Mouse (Mus musculus): ENCODE results near the gene Acvrl1.

DNA sequence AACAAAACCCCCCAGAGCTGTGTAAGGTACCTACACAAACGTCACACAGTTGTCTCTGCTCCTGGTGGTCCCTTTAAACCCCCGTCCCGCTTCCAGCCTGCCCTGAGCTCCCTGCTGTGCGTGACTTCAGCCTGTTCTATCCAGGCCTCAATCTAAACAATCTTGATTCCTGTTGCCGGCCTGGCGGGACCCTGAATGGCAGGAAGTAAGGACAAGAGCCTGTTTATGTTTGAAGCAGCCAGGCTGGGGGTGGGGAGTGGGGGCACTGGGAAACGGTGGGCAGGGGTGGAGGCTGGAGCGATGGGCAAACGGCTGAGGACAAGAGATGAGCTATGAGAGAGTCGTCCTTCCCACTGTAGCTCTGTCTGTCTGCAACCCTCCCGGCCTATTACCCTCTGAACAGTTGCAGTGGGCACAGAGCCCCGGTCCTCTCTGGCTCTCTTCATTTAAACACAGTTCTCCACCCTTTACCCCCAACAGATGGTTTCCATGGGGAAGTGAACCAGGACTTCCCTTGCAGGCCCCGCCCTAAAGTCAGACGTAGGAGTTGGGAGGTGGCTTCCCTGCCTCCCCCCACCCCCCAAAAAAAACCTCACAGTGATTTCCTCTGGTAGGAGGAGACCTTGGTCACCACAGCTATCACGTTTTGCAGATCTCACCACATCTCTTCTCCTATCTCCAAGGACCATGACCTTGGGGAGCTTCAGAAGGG is 5.8 kb downstream of the Acvrl1 start:
- TF ChIP-seq CTCF (IDR thresholded peaks at IDR 0.05; ENCODE audit: extremely low read depth, insufficient read length, insufficient replicate concordance, low read depth, low read length) = no peak
- 0 out of 2 replicates have a peak, but pooled peaks have one; percentile 18 for TF ChIP-seq POLR2A (IDR thresholded peaks at IDR 0.05; ENCODE audit: low read depth, low read length)
